Mouse (Mus musculus): ENCODE data around the gene Dusp7. TPM values are rescaled to one million over a fixed set of nuclear protein-coding genes. Genes with fewer than 3 reads are reported as not detected.

Gene Dusp7
- total and polyA plus RNA-seq, 3 experiments: 6.2 to 11.4 (median 8.0) TPM

DNA sequence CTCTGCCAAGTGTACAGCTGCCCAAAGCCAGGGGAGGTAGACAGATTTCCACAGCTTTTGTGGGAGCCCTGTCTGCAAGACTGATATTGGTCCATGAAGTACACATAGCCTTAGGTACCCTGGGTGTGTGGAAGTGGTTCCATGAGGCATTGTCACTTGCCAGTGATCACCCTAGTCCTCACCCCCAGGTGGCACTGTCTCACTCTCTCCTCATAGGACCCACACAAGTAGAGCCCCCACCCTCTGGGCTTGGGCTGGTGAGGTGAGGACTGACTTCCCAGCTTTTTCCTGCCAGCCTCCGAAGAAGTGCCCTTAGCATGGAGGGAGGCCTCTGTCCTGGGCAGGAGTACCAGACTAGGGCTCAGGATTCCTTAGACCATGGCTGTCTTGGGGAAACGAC lies 19.4 kb upstream of the Dusp7 start:
- no peak for DNase-seq (ENCODE audit: extremely low read depth)
- peaks cover 0 to 34% of the 10 kb centered on the region in 2 experiments for H3K36me3 ChIP-seq (replicated peaks in 1 of 2; ENCODE audit: control insufficient read depth in 1 of 2, insufficient read depth in 1 of 2, low read length in 1 of 2)
- H3K27me3 ChIP-seq (replicated peaks): no peaks in the 10 kb centered on the region
- H3K9ac ChIP-seq (ENCODE audit: insufficient read depth, low read depth): no peak overlapping the region
- H3K79me2 ChIP-seq (replicated peaks; ENCODE audit: control insufficient read depth, extremely low read depth, insufficient read depth, poor library complexity, severe bottlenecking): no peaks in the 10 kb centered on the region
- TF ChIP-seq SMC3 (IDR thresholded peaks at IDR 0.05; ENCODE audit: low read depth, low read length) (peak; percentile 72), RAD21 (IDR thresholded peaks at IDR 0.05; ENCODE audit: low read depth, low read length) (peak; percentile 44), MAX (IDR thresholded peaks at IDR 0.05; ENCODE audit: low read length) (no peak), CTCF (conservative IDR thresholded peaks at IDR 0.05 in 1 of 2, IDR thresholded peaks at IDR 0.05 in 1 of 2; ENCODE audit: low read depth in 2 of 2, low read length in 2 of 2) (peak in 1 of 2 experiments; percentile 64; a peak in 2 of 4 replicates)
- dilution Hi-C loops (cut with MboI; ENCODE audit: extremely low pct_ligation_motif_present, extremely low pct_unique_long_range_greater_than_20kb, low sequenced_read_pairs) (no loop called here), in situ Hi-C loops (cut with MboI; ENCODE audit: low pct_ligation_motif_present, low pct_unique_long_range_greater_than_20kb, low sequenced_read_pairs) (no loop called here)
- H3K27ac ChIP-seq (ENCODE audit: insufficient read depth, low read depth): no peak overlapping the region
- H3K9me3 ChIP-seq (replicated peaks; ENCODE audit: low read length): no peaks in the 10 kb centered on the region
- H3K4me1 ChIP-seq (ENCODE audit: control insufficient read depth in 1 of 2, insufficient read depth in 2 of 2): peaks cover 0 to 11% of the 10 kb centered on the region in 2 experiments; a peak in 2 of 4 replicates
- no peak overlapping the region for H3K4me2 ChIP-seq (ENCODE audit: insufficient read depth, low read depth, poor library complexity, severe bottlenecking)
- H3K4me3 ChIP-seq (replicated peaks in 1 of 3; ENCODE audit: low read depth in 2 of 3, low read length in 2 of 3, poor library complexity in 1 of 3): no peak overlapping the region

DNA sequence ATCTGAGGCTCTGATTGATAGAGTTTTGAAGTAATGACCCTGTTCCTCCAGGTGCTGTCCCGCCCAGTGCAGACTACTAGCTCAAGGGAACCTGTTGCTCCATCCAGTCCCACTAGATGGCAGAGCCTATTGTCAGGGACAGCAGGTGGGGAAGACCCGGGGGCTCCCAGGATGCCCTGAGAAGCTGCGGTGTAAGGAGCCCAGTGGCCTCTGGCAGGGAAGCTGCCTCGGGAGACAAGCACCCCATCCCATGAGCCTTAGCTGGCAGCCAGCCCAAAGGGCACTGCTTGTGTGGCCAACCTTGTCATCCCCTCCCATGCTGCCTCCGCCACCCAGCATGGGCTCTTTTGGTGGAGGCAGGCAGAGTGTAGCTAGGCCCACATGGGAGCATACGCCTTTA lies 17.3 kb upstream of the Dusp7 start:
- no peaks in the 10 kb centered on the region for H3K79me2 ChIP-seq (replicated peaks; ENCODE audit: control insufficient read depth, extremely low read depth, insufficient read depth, poor library complexity, severe bottlenecking)
- no peak overlapping the region for H3K27ac ChIP-seq (ENCODE audit: insufficient read depth, low read depth)
- TF ChIP-seq RAD21 (IDR thresholded peaks at IDR 0.05; ENCODE audit: low read depth, low read length) (peak; percentile 32), SMC3 (IDR thresholded peaks at IDR 0.05; ENCODE audit: low read depth, low read length) (peak; percentile 57), CTCF (conservative IDR thresholded peaks at IDR 0.05 in 1 of 2, IDR thresholded peaks at IDR 0.05 in 1 of 2; ENCODE audit: low read depth in 2 of 2, low read length in 2 of 2) (peak in 1 of 2 experiments; percentile 57; a peak in 2 of 4 replicates), MAFK (IDR thresholded peaks at IDR 0.05; ENCODE audit: insufficient replicate concordance, low read length) (no peak), MYC (IDR thresholded peaks at IDR 0.05; ENCODE audit: low read depth, low read length) (no peak), POLR2AphosphoS2 (IDR thresholded peaks at IDR 0.05; ENCODE audit: low read depth, low read length) (no peak)
- dilution Hi-C loops (cut with MboI; ENCODE audit: extremely low pct_ligation_motif_present, extremely low pct_unique_long_range_greater_than_20kb, low sequenced_read_pairs) (no loop called here), in situ Hi-C loops (cut with MboI; ENCODE audit: low pct_ligation_motif_present, low pct_unique_long_range_greater_than_20kb, low sequenced_read_pairs) (no loop called here)
- H3K4me3 ChIP-seq (replicated peaks in 1 of 3; ENCODE audit: low read depth in 2 of 3, low read length in 2 of 3, poor library complexity in 1 of 3): no peak overlapping the region
- H3K36me3 ChIP-seq (replicated peaks in 1 of 2; ENCODE audit: control insufficient read depth in 1 of 2, insufficient read depth in 1 of 2, low read length in 1 of 2): peaks cover 0 to 33% of the 10 kb centered on the region in 2 experiments
- no peaks in the 10 kb centered on the region for H3K27me3 ChIP-seq (replicated peaks)
- peak; percentile 35 for DNase-seq (ENCODE audit: extremely low read depth)
- H3K4me2 ChIP-seq (ENCODE audit: insufficient read depth, low read depth, poor library complexity, severe bottlenecking): no peak overlapping the region
- no peaks in the 10 kb centered on the region for H3K9me3 ChIP-seq (replicated peaks; ENCODE audit: low read length)
- no peak overlapping the region for H3K9ac ChIP-seq (ENCODE audit: insufficient read depth, low read depth)
- H3K4me1 ChIP-seq (ENCODE audit: control insufficient read depth in 1 of 2, insufficient read depth in 2 of 2): peaks cover 0 to 7% of the 10 kb centered on the region in 2 experiments; a peak in 2 of 4 replicates

DNA sequence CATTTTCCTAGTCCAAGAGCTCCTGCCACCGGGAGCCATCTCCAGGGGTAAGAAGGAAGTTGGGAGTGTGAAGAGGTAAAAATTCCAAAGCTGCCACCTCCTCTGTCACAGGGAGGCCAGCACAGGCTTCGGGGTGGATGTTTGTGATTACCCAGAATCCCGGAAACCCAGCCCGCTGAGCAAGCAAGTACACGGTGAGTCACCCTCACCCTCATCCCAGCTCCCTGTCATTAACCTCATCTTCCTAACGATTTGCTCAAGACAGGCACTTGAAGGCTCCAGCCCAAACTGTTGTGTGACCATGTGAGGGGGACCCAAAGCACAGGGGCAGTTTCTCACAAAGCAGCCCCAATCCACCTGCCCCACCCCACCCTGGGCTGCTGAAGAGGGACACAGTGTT lies 14.7 kb upstream of the Dusp7 start:
- dilution Hi-C loops (cut with MboI; ENCODE audit: extremely low pct_ligation_motif_present, extremely low pct_unique_long_range_greater_than_20kb, low sequenced_read_pairs): no loop called here
- Histone ChIP-seq H3K4me3 (replicated peaks in 1 of 3; ENCODE audit: low read depth in 2 of 3, low read length in 2 of 3, poor library complexity in 1 of 3) (no peak overlapping the region), H3K79me2 (replicated peaks; ENCODE audit: control insufficient read depth, extremely low read depth, insufficient read depth, poor library complexity, severe bottlenecking) (no peaks in the 10 kb centered on the region), H3K27me3 (replicated peaks) (no peaks in the 10 kb centered on the region), H3K9me3 (replicated peaks; ENCODE audit: low read length) (no peaks in the 10 kb centered on the region), H3K4me2 (ENCODE audit: insufficient read depth, low read depth, poor library complexity, severe bottlenecking) (no peak overlapping the region), H3K4me1 (ENCODE audit: control insufficient read depth in 1 of 2, insufficient read depth in 2 of 2) (peaks cover 0 to 5% of the 10 kb centered on the region in 2 experiments; a peak in 1 of 4 replicates), H3K9ac (ENCODE audit: insufficient read depth, low read depth) (no peak overlapping the region), H3K36me3 (replicated peaks in 1 of 2; ENCODE audit: control insufficient read depth in 1 of 2, insufficient read depth in 1 of 2, low read length in 1 of 2) (peaks cover 0 to 23% of the 10 kb centered on the region in 2 experiments), H3K27ac (ENCODE audit: insufficient read depth, low read depth) (no peak overlapping the region)
- in situ Hi-C loops (cut with MboI; ENCODE audit: low pct_ligation_motif_present, low pct_unique_long_range_greater_than_20kb, low sequenced_read_pairs): no loop called here
- DNase-seq (ENCODE audit: extremely low read depth): no peak
- TF ChIP-seq CHD1 (IDR thresholded peaks at IDR 0.05; ENCODE audit: low read depth, low read length): no peak
- no peak for TF ChIP-seq SIN3A (IDR thresholded peaks at IDR 0.05; ENCODE audit: low read length)

All from CH12.LX (cell line).